Mouse (Mus musculus) adrenal gland, postnatal 36 days (tissue): ENCODE results near the gene Shisa5. TPM values are rescaled to one million over a fixed set of nuclear protein-coding genes. Genes with fewer than 3 reads are reported as not detected.

Experiments used
- DNase-seq, 2 experiments: peaks; one replicate each; pipeline ENCODE4 v3.0.0; 2021; ENCODE audit warnings: mixed read lengths in 1 of 2
- long read RNA-seq, 2 experiments: library from polyadenylated mRNA; stranded (forward); transcript quantifications; one replicate each; pipeline ENCODE4 v2.0.0; 2021; ENCODE audit warnings: borderline sequencing depth in 2 of 2
- total RNA-seq, 2 experiments: library from RNA; stranded (reverse); gene quantifications; 2 replicates each; pipeline ENCODE4 v1.2.3; 2021

Gene Shisa5
- total RNA-seq = 100 to 1,000 TPM; 122 to 128 TPM
- long read RNA-seq, experiment 1, transcript Shisa5-202 (6 exons, 1,910 nt) = minor isoform, 17 of 112 reads
- long read RNA-seq, experiment 1, transcript Shisa5-201 (6 exons, 1,834 nt) = major isoform, 52 of 112 reads
- long read RNA-seq, experiment 1, transcript Shisa5-203 (4 exons, 1,038 nt) = minor isoform, 25 of 112 reads
- long read RNA-seq, experiment 1, partial matches to known transcripts = 7 of 112 reads
- long read RNA-seq, experiment 1, other reads (novel, unspliced or antisense) = 10 of 112 reads
- long read RNA-seq, experiment 2, transcript Shisa5-203 (4 exons, 1,038 nt) = minor isoform, 18 of 71 reads
- long read RNA-seq, experiment 2, transcript Shisa5-201 (6 exons, 1,834 nt) = major isoform, 35 of 71 reads
- long read RNA-seq, experiment 2, transcript Shisa5-202 (6 exons, 1,910 nt) = minor isoform, 13 of 71 reads
- long read RNA-seq, experiment 2, partial matches to known transcripts = 2 of 71 reads
- long read RNA-seq, experiment 2, other reads (novel, unspliced or antisense) = 3 of 71 reads

DNA sequence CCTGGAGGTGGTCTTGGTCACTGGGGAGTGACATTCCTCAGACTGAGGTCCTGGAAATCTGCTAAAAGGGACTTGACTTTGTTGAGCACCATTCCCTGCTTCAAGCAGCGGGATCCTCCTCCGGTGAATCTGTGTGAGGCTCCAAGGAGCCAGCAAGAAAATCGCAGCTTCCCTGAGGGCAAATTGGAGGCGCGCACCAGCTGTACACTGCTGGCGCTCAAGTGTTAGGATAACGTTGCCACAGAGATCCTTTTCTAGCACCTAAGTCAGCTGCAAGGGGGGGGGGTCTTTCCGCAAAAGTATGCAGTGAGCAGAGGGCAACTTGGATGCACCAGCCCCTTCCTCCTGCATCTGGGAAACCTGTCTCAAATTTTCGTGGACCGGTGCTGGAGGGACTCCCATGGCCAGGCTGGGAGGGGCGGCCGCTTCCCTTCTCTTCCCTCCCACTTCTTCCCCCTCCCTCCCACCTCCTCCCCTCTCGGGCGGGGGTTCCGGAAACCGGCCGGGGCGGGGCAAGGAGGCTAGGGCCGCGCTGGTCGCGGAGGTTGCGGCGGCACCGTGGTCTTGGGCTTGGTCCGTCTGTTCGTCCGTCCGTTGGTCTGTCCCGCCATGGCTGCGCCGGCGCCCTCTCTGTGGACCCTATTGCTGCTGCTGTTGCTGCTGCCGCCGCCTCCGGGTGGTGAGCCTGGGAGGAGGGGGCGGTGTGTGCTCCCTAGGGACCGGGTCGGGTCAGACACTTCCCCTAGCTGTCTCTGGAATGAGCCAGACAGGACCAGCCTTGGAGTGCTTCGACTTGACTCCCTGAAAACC lies at the start of gene Shisa5:
Gene Shisa5 (plus strand): TSS at position 480 of the 810 bp plus-strand sequence.
- peak; percentile 90 to 93 for DNase-seq

DNA sequence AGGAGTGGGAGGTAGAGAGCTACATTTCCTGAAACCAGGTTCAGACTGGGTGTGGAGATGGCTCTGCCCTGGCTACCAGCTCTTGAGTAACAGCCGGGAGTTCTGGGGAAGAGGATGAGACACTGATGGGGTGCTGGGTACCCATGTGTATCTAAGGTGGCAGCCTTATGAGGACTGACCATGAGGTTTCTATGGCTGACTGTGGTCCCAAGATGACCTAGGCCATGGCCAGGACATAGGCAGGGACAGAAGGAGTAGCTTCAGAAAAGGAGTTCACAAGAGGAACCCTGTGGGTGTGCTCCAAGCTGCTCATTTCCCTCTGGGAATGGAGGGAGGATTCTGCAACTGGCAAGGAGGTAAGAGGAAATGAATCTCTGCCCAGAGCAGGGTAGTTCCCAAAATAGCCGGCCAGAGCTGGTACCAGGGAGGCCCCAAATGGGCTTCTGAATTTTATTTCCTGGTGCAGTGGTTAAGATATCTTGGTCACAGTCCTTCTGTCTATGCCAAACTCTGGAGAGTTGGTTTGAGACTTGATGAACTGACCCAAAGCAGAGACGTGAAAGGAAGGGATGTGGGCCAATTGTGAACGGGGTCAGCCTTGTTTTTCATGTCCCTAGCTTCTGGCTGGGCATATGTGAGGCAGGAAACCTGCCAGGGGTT lies 48.4 kb upstream of the Shisa5 start:
- no peak for DNase-seq

- DNase-seq = no peak
These were observed 47.9 kb upstream of the Shisa5 start for GRCm38 (mm10) chr9:108990462-108990820.

DNA sequence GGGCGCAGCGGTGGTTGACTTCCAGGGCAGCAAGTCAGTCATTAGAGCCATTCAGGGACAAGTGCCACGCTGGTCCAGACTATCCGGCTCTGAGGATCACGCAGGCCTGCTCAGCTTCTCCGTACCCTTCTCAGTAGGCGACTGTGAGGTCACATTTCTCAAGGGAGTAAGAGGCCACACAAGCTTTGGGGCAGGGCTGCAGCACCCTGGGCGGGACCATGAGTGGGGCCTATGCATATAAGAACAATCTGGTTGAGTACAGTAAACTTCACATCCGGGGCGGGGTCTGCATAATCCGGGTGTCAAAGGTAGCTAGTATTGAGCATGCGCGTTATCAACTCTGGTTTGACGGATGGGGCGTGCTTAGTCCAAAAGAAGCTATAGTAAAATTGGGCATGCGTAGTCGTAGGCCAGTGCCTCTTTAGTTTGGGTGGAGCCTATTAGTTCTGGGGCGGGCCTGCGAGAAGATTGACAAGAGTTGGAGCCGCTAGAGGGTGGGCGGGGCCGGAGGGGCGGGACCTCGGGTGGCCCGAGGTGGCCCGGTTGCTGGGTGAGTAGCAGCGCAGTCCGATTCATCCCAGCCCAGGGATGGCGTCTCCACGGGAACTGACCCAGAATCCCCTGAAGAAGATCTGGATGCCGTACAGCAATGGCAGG lies 46.8 kb upstream of the Shisa5 start, which contains the start of gene Pfkfb4:
Gene Pfkfb4 (plus strand): TSS at position 351 of the 657 bp plus-strand sequence.
- DNase-seq = peak; percentile 95 to 96

GRCm38 (mm10) chr9:108992085-108992469 lies 46.3 kb upstream of the Shisa5 start:
- no peak for DNase-seq

DNA sequence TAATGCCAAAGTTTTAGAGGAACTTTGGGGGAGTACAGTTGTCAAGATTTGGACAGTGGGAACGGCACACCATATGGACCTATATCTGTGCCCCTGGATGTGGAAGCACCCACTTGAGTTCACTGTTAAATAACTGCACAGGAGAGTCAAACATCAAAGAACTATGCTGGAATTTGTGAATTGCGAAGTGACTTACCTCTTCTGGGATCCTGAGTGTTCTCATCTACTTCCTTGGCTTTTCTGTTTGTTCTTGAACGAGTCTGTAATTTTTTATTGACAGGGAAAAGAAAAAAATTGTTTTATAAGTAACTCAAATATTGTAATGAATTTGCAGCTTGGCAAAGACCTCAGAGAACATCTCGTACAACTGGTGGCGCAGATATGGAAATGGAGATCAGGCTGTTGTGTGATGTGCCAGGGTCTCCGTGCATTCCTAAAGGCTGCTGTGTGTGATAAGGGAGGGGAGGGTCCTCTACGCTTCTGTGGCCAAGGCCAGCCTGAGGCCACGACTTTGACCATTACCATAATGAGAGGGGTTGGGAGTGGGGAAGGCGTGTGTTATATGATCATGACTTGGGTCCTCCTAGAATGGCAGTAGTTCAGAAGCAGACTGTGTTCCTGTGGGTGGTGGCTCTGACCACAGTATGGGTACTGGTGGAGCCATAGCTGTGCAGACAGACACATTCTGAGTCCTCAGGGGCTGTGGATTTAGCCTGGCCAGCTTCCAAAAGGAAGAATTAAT lies 45.6 kb upstream of the Shisa5 start:
- no peak for DNase-seq

DNA sequence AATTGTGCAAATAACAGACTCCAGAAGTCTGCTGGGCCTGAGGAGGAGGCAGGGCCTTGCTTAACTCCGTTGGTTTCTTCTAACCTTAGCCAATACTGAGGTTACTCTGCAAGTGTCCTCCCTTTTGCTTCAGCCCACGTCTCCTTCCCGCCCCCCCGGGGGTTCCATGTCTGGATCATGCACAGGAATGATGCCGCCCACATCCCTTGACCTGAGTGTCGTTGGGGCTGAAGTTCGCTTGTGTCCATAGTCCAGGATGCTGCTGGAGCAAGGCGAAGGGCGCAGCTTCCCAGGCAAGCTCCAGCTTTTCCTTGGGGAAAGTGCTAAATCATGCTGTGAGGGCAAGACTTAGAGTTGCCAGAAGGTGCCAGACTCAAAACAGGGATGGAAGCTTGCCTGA lies 42.0 kb upstream of the Shisa5 start:
- DNase-seq = no peak

DNA sequence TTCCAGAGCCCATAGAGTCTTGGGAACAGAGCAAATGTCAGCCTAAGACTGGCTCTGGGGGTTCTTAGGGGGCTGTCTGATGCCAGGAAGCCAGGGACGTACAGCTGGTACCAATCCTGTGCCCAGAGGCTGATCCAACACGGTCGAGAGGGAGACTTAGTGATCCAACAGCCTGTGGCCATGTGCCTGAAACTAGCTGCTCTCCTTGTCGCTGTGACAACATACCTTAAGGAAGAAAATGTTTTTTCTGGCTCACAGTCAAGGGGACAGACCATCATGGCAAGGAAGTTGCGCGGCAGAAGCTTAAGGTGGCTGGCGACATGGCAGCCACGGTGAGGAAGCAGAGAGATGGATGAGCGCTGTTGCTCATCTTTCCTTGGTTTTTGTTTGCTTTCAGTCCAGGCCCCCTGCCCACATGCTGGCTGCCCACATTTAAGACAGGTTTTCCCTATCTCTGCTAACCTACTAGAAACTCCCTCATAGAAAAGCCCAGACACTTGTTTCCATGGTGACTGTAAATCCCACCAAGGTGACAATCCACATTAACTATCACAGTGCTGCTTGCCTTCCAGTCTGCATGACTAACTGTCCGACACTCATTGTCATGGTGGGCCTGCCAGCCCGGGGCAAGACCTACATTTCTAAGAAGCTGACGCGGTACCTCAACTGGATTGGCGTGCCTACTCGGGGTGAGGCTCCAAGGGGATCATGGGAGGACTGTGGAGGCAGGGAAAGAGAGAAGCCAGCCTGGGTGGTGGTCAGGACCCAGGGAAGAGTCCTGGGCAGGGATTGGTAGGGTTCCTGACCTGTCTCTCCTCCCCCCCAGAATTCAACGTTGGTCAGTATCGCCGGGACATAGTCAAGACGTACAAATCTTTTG lies 39.8 kb upstream of the Shisa5 start:
- no peak for DNase-seq

DNA sequence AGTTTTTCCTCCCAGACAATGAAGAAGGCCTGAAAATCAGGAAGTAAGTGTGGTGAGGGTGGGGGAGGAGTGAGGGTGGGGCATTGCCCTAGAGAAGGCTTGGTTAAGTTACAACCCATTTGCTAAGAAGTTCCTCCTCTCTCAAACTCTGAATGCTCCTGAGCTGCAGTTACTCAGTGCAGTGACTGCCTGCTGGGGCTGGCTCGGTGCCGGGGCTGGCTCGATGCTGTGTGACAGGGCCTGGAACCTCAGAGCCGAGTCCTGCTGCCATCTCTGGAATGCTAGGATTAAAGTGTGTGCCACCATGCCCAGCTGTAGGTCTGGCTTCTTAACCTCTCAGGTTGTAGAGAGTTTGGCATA lies 39.2 kb upstream of the Shisa5 start:
- no peak for DNase-seq

- peak; percentile 65 to 81 for DNase-seq
These were observed 37.6 kb upstream of the Shisa5 start for GRCm38 (mm10) chr9:109000726-109001125.

- peak; percentile 46 to 55 for DNase-seq
These were observed 35.2 kb upstream of the Shisa5 start for GRCm38 (mm10) chr9:109003201-109003600.

- DNase-seq = peak in 1 of 2 experiments; percentile 25
These were observed 31.2 kb upstream of the Shisa5 start for GRCm38 (mm10) chr9:109007025-109007780.

GRCm38 (mm10) chr9:109008081-109008480 lies 30.3 kb upstream of the Shisa5 start:
- DNase-seq = no peak

DNA sequence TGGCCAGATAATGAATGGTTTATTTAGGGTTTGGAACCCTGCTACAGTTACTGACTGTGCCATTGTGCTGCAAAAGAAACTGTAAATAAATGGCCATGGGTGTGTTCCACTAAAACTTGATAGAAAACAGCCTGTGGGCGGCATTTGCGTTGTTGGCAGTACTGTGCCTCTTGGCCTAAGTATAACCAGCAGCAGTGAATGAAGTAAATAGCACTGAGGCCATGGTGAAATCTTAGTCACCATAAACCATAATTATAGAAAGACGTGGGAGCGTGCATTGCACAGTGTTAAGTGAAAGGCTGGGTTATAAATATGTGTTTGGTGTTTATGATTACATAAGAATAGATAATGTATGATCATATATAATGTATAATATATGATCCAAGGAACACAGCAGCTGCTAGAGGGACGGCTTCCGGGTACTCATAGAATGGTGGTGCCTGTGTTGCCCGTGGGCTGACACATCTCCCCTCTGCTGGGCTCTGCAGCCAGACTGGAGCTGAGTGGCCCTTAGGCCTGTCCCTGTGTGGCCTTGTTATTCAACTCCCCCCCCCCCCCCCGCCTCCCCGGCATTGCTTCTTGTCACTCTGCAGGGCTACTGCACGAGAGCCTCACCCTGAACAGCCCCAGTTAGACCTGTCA lies 29.2 kb upstream of the Shisa5 start:
- no peak for DNase-seq

DNA sequence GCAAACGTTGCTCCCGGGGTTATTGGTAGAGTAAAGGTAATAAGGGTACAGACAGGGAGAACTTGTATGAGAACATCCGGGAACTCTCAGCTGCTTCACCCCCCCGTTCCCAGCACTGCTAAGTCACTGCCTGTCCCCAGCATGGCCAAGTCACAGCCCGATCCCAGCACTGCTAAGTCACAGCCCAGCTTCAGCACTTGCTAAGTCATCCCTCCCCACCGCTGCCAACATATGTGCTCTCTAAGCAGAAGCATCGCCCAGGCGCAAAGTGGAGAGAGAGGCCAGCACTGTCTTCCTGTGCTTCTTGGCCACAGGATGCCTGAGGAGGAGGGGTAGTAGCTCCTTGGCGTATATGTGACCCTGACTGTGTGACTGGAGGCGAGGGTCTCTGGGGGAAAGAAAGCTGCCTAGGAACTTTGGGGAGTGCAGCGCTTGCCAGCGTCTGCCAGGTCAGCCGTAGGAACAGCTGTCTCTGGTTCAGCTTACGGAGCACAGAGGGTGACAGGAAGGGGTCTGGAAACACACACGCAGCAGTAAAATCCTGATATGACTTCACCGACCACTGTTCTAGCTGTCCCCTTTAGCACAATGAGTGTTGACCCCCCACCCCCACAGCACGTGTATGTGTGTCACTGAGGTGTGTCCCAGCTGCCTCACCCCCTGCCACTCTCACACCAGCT lies 28.6 kb upstream of the Shisa5 start:
- DNase-seq = peak in 1 of 2 experiments; percentile 45

- no peak for DNase-seq
These were observed 28.1 kb upstream of the Shisa5 start for GRCm38 (mm10) chr9:109010316-109010690.

DNA sequence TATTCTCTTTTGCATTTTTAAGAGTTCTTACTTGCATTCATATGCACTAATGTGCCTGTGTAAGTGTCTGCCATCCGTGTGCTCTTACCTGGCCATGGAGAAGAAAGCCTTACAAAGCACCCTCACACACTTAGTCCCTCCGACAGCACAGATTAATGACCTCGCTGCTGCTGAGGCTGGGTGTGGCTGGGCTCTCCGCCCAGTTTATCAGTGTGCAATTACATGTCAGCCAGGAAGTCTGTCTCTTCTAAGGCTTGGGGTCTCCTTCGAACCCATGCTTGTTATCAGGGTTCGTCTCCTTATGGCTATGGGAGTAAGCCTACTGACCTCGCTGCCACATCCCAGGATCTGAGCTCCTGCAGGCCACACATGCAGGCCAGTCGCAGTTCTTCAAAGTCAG lies 23.0 kb upstream of the Shisa5 start:
- DNase-seq = no peak

DNA sequence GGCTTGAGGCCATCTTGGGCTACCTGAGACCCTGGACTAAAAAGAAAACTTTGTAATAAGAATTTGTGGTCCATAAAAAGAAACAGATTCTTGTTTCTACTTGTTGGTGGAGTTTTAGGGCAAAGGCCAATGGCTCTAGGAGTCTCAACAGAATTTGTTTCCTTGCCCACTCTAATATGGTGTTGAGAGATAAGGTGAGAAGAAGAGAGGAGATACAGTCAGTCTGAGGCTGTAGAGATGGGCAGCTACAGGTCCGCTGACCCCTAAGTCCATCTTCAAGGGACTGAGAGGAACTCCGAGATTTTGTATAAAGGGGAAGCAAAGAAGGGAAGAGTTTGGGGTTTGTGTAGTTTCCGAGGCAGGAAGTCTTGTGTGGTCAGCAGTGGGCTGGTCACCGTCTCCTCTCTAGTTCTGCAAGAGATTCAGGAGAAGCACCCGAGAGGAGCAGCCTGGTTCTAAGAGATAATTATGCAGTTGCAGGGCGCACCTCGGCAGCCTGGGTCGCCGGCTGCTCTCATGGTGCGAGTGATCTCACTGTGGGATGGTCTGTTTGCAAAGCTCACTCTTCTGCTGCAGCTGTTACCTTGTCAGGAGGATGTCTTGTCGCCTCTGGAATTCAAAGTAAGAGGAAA lies 21.3 kb upstream of the Shisa5 start:
- DNase-seq = no peak
